Mouse (Mus musculus) ES-E14 (cell line): Measurements from ENCODE around the gene Crb1.

Source experiments
- CHD2 ChIP-seq: IDR thresholded peaks from 2 replicates; pipeline ENCODE4 v1.6.1; 2014; ENCODE audit warnings: mild to moderate bottlenecking, low read depth, low read length, inconsistent platforms
- HCFC1 ChIP-seq: IDR thresholded peaks from 2 replicates; pipeline ENCODE4 v1.6.1; 2012; ENCODE audit warnings: low read length, inconsistent platforms, borderline replicate concordance; ENCODE audit not compliant: insufficient read depth
- MAFK ChIP-seq: IDR thresholded peaks from 2 replicates; pipeline ENCODE4 v1.6.1; 2014; ENCODE audit warnings: mild to moderate bottlenecking, low read depth, low read length, inconsistent platforms; ENCODE audit not compliant: insufficient read depth
- ZC3H11A ChIP-seq: IDR thresholded peaks from 2 replicates; pipeline ENCODE4 v1.6.1; 2012; ENCODE audit warnings: low read depth, mild to moderate bottlenecking, inconsistent platforms, low read length, borderline replicate concordance
- ZNF384 ChIP-seq: IDR thresholded peaks from 2 replicates; pipeline ENCODE4 v1.6.1; 2012; ENCODE audit warnings: low read depth, low read length, inconsistent platforms

GRCm38 (mm10) chr1:139153493-139153892 lies 223.4 kb downstream of the Crb1 start:
- TF ChIP-seq ZC3H11A (no peak), HCFC1 (no peak), CHD2 (no peak), ZNF384 (no peak), MAFK (no peak)
